Mouse (Mus musculus) hindbrain, embryonic 13.5 days (tissue): ENCODE data around the gene Bicra. TPM values are rescaled to one million over a fixed set of nuclear protein-coding genes. Genes with fewer than 3 reads are reported as not detected.
A peak's percentile ranks its signal among the peaks of the same experiment; 100 is the strongest.

Source experiments
- ATAC-seq: fragments of 200-750 bp; cut with Nextera tagmentation; 2 replicates; pipeline ENCODE4 v1.8.0; 2017; ENCODE audit warnings: moderate TSS enrichment; ENCODE audit not compliant: low FRiP score
- H3K27ac ChIP-seq: fragments of 300-500 bp; sonication (generic); 2 replicates; pipeline ENCODE4 v1.5.1; 2015; ENCODE audit warnings: inconsistent platforms, mild to moderate bottlenecking, moderate library complexity
- H3K27me3 ChIP-seq: fragments of 300-500 bp; sonication (generic); 2 replicates; pipeline ENCODE4 v1.6.1; 2015; ENCODE audit warnings: mild to moderate bottlenecking, inconsistent platforms
- H3K36me3 ChIP-seq: fragments of 300-500 bp; sonication (generic); 2 replicates; pipeline ENCODE4 v1.6.1; 2015; ENCODE audit warnings: mild to moderate bottlenecking, inconsistent platforms
- H3K4me1 ChIP-seq: fragments of 300-500 bp; sonication (generic); replicated peaks from 2 replicates; pipeline ENCODE4 v1.6.1; 2015; ENCODE audit warnings: inconsistent platforms
- H3K4me2 ChIP-seq: fragments of 300-500 bp; sonication (generic); 2 replicates; pipeline ENCODE4 v1.6.1; 2015; ENCODE audit warnings: inconsistent platforms, mild to moderate bottlenecking, moderate library complexity
- H3K4me3 ChIP-seq: fragments of 300-500 bp; sonication (generic); 2 replicates; pipeline ENCODE4 v1.5.1; 2015; ENCODE audit warnings: mild to moderate bottlenecking, inconsistent platforms
- H3K9ac ChIP-seq: fragments of 300-500 bp; sonication (generic); 2 replicates; pipeline ENCODE4 v1.6.1; 2015; ENCODE audit warnings: mild to moderate bottlenecking, inconsistent platforms
- H3K9me3 ChIP-seq: fragments of 300-500 bp; sonication (generic); 2 replicates; pipeline ENCODE4 v1.6.1; 2016; ENCODE audit warnings: inconsistent platforms
- WGBS: fragments of 180-500 bp; shearing (Covaris S2); methylation state at CpG from one replicate; pipeline ENCODE4 v1.1.7; 2015; 5-methylcytosine and 5-hydroxymethylcytosine counted together
- polyA plus RNA-seq: library from polyadenylated mRNA; unstranded; fragments of >200 nt; fragmentation: Nextera tagmentation; extraction: Ambion mirVana; gene quantifications from 2 replicates; pipeline ENCODE4 v1.2.1, GENCODE M21; 2015

The Bicra gene
- polyA plus RNA-seq, 1 experiment from 2014 or later: 8.2 TPM

- no peaks in the 10 kb centered on the region for H3K9me3 ChIP-seq
- peaks cover 16% of the 10 kb centered on the region for H3K4me1 ChIP-seq
- no peaks in the 10 kb centered on the region for H3K27me3 ChIP-seq
- H3K4me2 ChIP-seq: no peak overlapping the region
- no peak overlapping the region for H3K9ac ChIP-seq
- H3K36me3 ChIP-seq: peaks cover 3% of the 10 kb centered on the region; the same call in 1 of the 2 replicates
- 60% methylated on average over 4 of the region's 4 CpGs for WGBS
- no peak overlapping the region for H3K27ac ChIP-seq
- no peak for ATAC-seq
- no peak overlapping the region for H3K4me3 ChIP-seq
Observed at GRCm38 (mm10) chr7:15961239-15961638, 86.5 kb downstream of the Bicra start.

DNA sequence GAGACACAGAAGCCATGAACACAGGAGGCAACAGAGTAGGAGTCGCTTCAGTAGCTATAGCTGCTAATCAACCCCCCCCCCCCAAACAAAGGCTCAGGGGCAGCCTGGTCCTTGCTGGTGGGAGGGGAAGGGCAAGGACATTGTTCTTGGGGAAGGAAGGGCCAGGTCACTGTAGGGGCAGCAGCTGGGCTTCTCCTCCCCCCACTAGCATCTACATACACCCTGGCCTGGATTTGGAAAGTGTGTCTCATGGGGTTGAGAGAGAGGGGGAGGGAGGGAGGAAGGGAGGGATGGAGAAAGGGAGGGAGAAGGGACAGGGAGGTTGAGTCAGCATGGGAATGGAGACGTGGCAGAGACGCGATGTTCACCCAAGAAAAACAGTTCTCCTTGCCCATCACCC lies 87.0 kb downstream of the Bicra start:
- Histone ChIP-seq H3K36me3 (peaks cover 3% of the 10 kb centered on the region; the same call in 1 of the 2 replicates), H3K9me3 (no peaks in the 10 kb centered on the region), H3K27me3 (0 out of 2 replicates have a peak, but pooled peaks cover 4% of the 10 kb centered on the region), H3K4me2 (no peak overlapping the region), H3K9ac (no peak overlapping the region), H3K4me3 (no peak overlapping the region), H3K27ac (no peak overlapping the region), H3K4me1 (peaks cover 16% of the 10 kb centered on the region)
- 9% methylated on average over 4 of the region's 4 CpGs for WGBS
- ATAC-seq: no peak

DNA sequence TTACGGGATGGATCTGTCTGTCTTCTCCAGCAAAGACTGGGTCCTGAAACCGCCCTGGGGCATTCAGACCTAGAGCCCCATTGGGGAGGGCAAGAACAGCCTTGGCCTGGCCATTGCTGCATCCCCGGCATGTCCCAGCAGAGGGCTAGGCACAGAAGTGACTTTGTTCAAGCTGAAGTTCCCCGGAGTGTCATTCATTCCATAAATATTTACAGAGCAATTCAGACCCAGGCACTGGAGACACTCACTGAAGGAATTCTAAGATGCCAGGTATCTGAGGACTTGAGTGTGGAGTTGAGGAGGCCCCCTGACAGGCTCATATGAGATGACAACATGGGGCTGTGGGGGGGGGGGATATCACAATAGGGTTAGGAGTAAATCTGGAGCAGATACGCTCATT lies 91.6 kb downstream of the Bicra start:
- peaks cover 6% of the 10 kb centered on the region for H3K36me3 ChIP-seq
- 82% methylated on average over 5 of the region's 5 CpGs for WGBS
- H3K9me3 ChIP-seq: no peaks in the 10 kb centered on the region
- 0 out of 2 replicates have a peak, but pooled peaks cover 4% of the 10 kb centered on the region for H3K27me3 ChIP-seq
- H3K27ac ChIP-seq: no peak overlapping the region
- H3K4me1 ChIP-seq: peaks cover 7% of the 10 kb centered on the region; the same call in 1 of the 2 replicates
- H3K4me3 ChIP-seq: no peak overlapping the region
- H3K4me2 ChIP-seq: no peak overlapping the region
- ATAC-seq: no peak
- H3K9ac ChIP-seq: no peak overlapping the region

GRCm38 (mm10) chr7:15955509-15955908 lies 92.2 kb downstream of the Bicra start:
- H3K9me3 ChIP-seq: no peaks in the 10 kb centered on the region
- peak overlapping the region; percentile 16; the same call in 1 of the 2 replicates for H3K4me3 ChIP-seq
- H3K4me1 ChIP-seq: peaks cover 7% of the 10 kb centered on the region; the same call in 1 of the 2 replicates
- peaks cover 8% of the 10 kb centered on the region for H3K36me3 ChIP-seq
- H3K27ac ChIP-seq: no peak overlapping the region
- H3K9ac ChIP-seq: peak overlapping the region; percentile 43; the same call in 1 of the 2 replicates
- ATAC-seq: no peak
- H3K27me3 ChIP-seq: 0 out of 2 replicates have a peak, but pooled peaks cover 4% of the 10 kb centered on the region
- peak overlapping the region; percentile 41 for H3K4me2 ChIP-seq
- WGBS: 22% methylated on average over 7 of the region's 7 CpGs

GRCm38 (mm10) chr7:15954978-15955443 lies 92.7 kb downstream of the Bicra start:
- peak; percentile 67 for ATAC-seq

GRCm38 (mm10) chr7:15954436-15954835 lies 93.3 kb downstream of the Bicra start:
- H3K4me1 ChIP-seq: peaks cover 7% of the 10 kb centered on the region; the same call in 1 of the 2 replicates
- H3K9me3 ChIP-seq: no peaks in the 10 kb centered on the region
- ATAC-seq: 0 out of 2 replicates have a peak, but pooled peaks have one; percentile 2
- no peak overlapping the region for H3K27ac ChIP-seq
- H3K4me3 ChIP-seq: no peak overlapping the region
- H3K36me3 ChIP-seq: peaks cover 9% of the 10 kb centered on the region
- H3K27me3 ChIP-seq: 0 out of 2 replicates have a peak, but pooled peaks cover 4% of the 10 kb centered on the region
- WGBS: 93% methylated on average over 7 of the region's 7 CpGs
- no peak overlapping the region for H3K9ac ChIP-seq
- no peak overlapping the region for H3K4me2 ChIP-seq

More at GRCm38 (mm10) chr7:15954978-15955443, 92.7 kb downstream of the Bicra start:
- Histone ChIP-seq H3K27me3 (0 out of 2 replicates have a peak, but pooled peaks cover 4% of the 10 kb centered on the region), H3K9me3 (no peaks in the 10 kb centered on the region), H3K4me2 (peak overlapping the region; percentile 41), H3K36me3 (peaks cover 9% of the 10 kb centered on the region), H3K4me3 (peak overlapping the region; percentile 16; the same call in 1 of the 2 replicates), H3K4me1 (peaks cover 7% of the 10 kb centered on the region; the same call in 1 of the 2 replicates), H3K27ac (no peak overlapping the region), H3K9ac (peak overlapping the region; percentile 43; the same call in 1 of the 2 replicates)
- WGBS: 7% methylated on average over 20 of the region's 21 CpGs

DNA sequence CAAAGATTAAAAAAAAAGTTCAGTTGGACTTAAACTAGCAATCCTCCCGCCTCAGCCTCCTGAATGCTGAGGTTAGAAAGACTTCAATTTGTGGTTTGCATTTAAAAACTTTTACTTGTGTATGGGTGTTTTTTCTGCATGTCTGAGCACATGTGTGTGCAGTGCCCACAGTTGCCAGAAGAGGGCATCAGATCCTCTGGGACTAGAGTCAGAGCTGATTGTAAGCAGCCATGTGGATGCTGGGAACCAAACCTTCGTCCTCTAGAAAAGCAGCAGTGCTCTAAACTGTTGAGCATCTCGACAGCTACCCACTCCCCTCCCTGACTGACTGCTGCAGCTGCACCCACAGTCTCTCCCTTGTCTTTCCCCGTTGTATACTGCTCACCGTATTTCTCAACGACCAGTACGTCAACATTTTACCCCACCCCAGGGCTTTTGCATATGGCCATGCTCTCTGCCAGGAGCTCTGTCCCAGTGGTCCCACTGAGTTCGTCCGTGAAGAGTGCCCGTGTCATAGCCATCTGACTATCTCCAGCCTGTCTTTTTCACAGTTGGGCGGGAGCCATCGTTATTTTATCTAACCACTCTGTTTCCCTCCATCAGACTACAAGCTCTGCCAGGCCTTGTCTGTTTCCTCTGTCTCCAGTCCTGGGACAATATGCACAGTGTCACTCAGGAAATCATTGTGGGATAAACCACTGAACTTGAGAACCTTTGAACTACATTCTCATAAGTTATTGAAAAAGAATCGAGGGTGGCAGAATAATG lies 94.2 kb downstream of the Bicra start:
- 93% methylated on average over 13 of the region's 13 CpGs for WGBS

DNA sequence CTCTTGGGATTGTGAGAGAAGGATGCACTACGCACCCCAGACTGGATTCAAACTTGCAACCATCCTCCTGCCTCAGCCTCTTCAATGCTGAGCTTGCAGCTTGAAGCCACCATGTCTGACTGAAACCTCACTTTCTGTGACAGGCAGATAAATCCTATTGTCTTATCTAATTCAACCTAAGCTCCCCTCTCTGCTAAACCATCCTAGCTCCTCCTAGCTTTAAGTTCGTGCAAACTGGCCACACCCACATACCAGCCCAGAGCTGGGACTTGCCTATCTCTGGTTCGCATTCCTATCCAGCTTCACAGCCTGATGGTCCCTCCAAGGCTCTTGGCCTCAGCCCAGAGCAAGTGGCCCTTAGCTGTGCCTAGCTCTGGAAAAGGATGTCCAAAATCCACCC lies 95.3 kb downstream of the Bicra start:
- Histone ChIP-seq H3K4me1 (peaks cover 12% of the 10 kb centered on the region; the same call in 1 of the 2 replicates), H3K36me3 (peaks cover 7% of the 10 kb centered on the region), H3K27me3 (0 out of 2 replicates have a peak, but pooled peaks cover 4% of the 10 kb centered on the region), H3K4me3 (no peak overlapping the region), H3K27ac (no peak overlapping the region), H3K4me2 (no peak overlapping the region), H3K9ac (no peak overlapping the region), H3K9me3 (no peaks in the 10 kb centered on the region)
- WGBS: 76% methylated on average over 3 of the region's 3 CpGs
- no peak for ATAC-seq

More for the DNA sequence above, 94.2 kb downstream of the Bicra start:
- no peak overlapping the region for H3K4me2 ChIP-seq
- H3K36me3 ChIP-seq: peaks cover 9% of the 10 kb centered on the region
- no peak overlapping the region for H3K27ac ChIP-seq
- H3K4me1 ChIP-seq: peaks cover 7% of the 10 kb centered on the region; the same call in 1 of the 2 replicates
- no peaks in the 10 kb centered on the region for H3K9me3 ChIP-seq
- ATAC-seq: no peak
- H3K9ac ChIP-seq: no peak overlapping the region
- no peak overlapping the region for H3K4me3 ChIP-seq
- 0 out of 2 replicates have a peak, but pooled peaks cover 4% of the 10 kb centered on the region for H3K27me3 ChIP-seq

DNA sequence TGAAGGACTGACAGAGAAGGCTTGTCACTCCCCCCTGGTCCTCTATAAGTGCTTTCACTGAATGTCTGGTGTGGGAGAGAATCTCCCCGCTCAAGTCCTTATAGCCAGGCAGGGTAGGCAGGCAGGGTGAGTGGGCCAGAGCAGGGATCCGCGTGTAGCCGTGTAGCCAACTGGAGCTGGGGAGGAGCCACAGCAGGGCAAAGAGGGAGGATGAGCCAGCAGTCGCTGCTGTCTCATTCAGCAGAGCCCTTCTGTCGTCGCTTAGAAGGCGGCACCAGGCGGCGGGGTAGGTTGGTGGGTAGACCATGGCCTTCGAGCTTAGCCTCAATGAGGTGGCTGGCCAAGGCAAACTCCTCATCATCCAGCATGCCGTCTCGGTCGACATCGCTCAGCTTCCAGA lies 97.7 kb downstream of the Bicra start:
- peaks cover 17% of the 10 kb centered on the region for H3K4me1 ChIP-seq
- peaks cover 6% of the 10 kb centered on the region; the same call in 1 of the 2 replicates for H3K36me3 ChIP-seq
- WGBS: 85% methylated on average over 15 of the region's 15 CpGs

GRCm38 (mm10) chr7:15949216-15949790 lies 98.4 kb downstream of the Bicra start:
- H3K4me1 ChIP-seq: peaks cover 23% of the 10 kb centered on the region
- no peaks in the 10 kb centered on the region for H3K9me3 ChIP-seq
- no peak overlapping the region for H3K4me3 ChIP-seq
- no peaks in the 10 kb centered on the region for H3K27me3 ChIP-seq
- WGBS: 90% methylated on average over 7 of the region's 7 CpGs
- ATAC-seq: no peak
- H3K4me2 ChIP-seq: no peak overlapping the region
- no peak overlapping the region for H3K27ac ChIP-seq
- H3K36me3 ChIP-seq: peaks cover 7% of the 10 kb centered on the region
- no peak overlapping the region for H3K9ac ChIP-seq

More for the DNA sequence above, 97.7 kb downstream of the Bicra start:
- H3K27ac ChIP-seq: no peak overlapping the region
- no peak overlapping the region for H3K4me2 ChIP-seq
- no peak overlapping the region for H3K9ac ChIP-seq
- no peaks in the 10 kb centered on the region for H3K9me3 ChIP-seq
- H3K4me3 ChIP-seq: no peak overlapping the region
- no peak for ATAC-seq
- no peaks in the 10 kb centered on the region for H3K27me3 ChIP-seq

GRCm38 (mm10) chr7:15948381-15948941 lies 99.3 kb downstream of the Bicra start:
- H3K4me2 ChIP-seq: peak overlapping the region; percentile 41
- no peaks in the 10 kb centered on the region for H3K27me3 ChIP-seq
- H3K9ac ChIP-seq: peak overlapping the region; percentile 43; the same call in 1 of the 2 replicates
- 7% methylated on average over 23 of the region's 23 CpGs for WGBS
- H3K4me3 ChIP-seq: peak overlapping the region; percentile 17
- peaks cover 15% of the 10 kb centered on the region for H3K36me3 ChIP-seq
- H3K9me3 ChIP-seq: no peaks in the 10 kb centered on the region
- ATAC-seq: 0 out of 2 replicates have a peak, but pooled peaks have one; percentile 4
- H3K4me1 ChIP-seq: peaks cover 31% of the 10 kb centered on the region
- no peak overlapping the region for H3K27ac ChIP-seq
